Mouse (Mus musculus) lung, embryonic 16.5 days (tissue): ENCODE measurements at regions not wholly inside any gene's neighbourhood (a gene's known extent, or its start where the extent isn't known, plus 50 kb on each side); places are given as distances from the start of the nearest gene placed in this dataset.

Experiments used
- ATAC-seq: fragments of 200-750 bp; cut with Nextera tagmentation; 2 replicates; pipeline ENCODE4 v1.8.0; 2017; ENCODE audit warnings: low read depth, mild to moderate bottlenecking, moderate library complexity
- H3K27ac ChIP-seq: fragments of 300-500 bp; sonication (generic); 2 replicates; pipeline ENCODE4 v1.5.1; 2014; ENCODE audit warnings: mild to moderate bottlenecking, control low read depth, low read length
- H3K27me3 ChIP-seq: fragments of 300-500 bp; sonication (generic); 2 replicates; pipeline ENCODE4 v1.6.1; 2014; ENCODE audit warnings: low read depth, low read length, mixed read lengths; ENCODE audit not compliant: control insufficient read depth, insufficient read depth
- H3K36me3 ChIP-seq: fragments of 300-500 bp; sonication (generic); 2 replicates; pipeline ENCODE4 v1.6.1; 2014; ENCODE audit warnings: low read length; ENCODE audit not compliant: control insufficient read depth, insufficient read depth
- H3K4me1 ChIP-seq: fragments of 300-500 bp; sonication (generic); replicated peaks from 2 replicates; pipeline ENCODE4 v1.6.1; 2014; ENCODE audit warnings: low read length, mixed read lengths; ENCODE audit not compliant: control insufficient read depth, insufficient read depth
- H3K4me2 ChIP-seq: fragments of 300-500 bp; sonication (generic); 2 replicates; pipeline ENCODE4 v1.6.1; 2014; ENCODE audit warnings: low read depth, low read length, control low read depth
- H3K4me3 ChIP-seq: fragments of 300-500 bp; sonication (generic); 2 replicates; pipeline ENCODE4 v1.5.1; 2014; ENCODE audit warnings: mild to moderate bottlenecking, low read length, control low read depth
- H3K9ac ChIP-seq: fragments of 300-500 bp; sonication (generic); 2 replicates; pipeline ENCODE4 v1.6.1; 2014; ENCODE audit warnings: low read length, control low read depth
- H3K9me3 ChIP-seq: fragments of 300-500 bp; sonication (generic); 2 replicates; pipeline ENCODE4 v1.6.1; 2016; ENCODE audit warnings: low read length; ENCODE audit not compliant: control insufficient read depth
- WGBS: fragments of 180-500 bp; shearing (Covaris S2); extraction: QIAGEN DNeasy Blood & Tissue Kit; methylation state at CpG from one replicate; pipeline ENCODE4 v1.1.7; 2014; 5-methylcytosine and 5-hydroxymethylcytosine counted together

GRCm38 (mm10) chrX:96019556-96019955 is 62.8 kb upstream of the Las1l start:
- Histone ChIP-seq H3K36me3 (no peaks in the 10 kb centered on the region), H3K4me3 (no peak overlapping the region), H3K27ac (no peak overlapping the region), H3K9ac (no peak overlapping the region), H3K27me3 (no peaks in the 10 kb centered on the region), H3K4me1 (no peaks in the 10 kb centered on the region), H3K9me3 (no peaks in the 10 kb centered on the region), H3K4me2 (no peak overlapping the region)
- ATAC-seq = peak; percentile 49; the same call in 1 of the 2 replicates
- 34% methylated on average over 2 of the region's 2 CpGs for WGBS

DNA sequence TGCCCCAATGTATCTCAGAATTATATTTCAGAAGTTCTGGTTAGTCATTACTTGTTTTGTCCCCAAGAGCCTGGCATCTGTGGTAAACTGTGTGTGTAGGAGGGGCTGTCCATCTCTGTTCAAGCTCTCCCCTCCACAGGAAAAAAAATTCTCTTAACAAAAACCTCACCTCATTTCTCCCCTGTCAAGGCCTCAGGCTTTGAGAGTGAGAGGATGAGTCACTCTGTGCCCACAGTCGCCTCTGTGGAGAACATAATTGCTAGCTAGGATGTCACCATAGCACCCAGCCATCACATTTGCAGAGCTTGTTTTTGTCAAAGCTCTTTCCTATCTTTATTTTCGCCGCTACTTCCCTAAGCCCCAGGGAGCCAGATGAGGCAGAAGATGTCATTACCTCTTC is 63.6 kb upstream of the Las1l start:
- no peak for ATAC-seq
- 68% methylated on average over 3 of the region's 3 CpGs for WGBS
- H3K4me1 ChIP-seq = no peaks in the 10 kb centered on the region
- no peak overlapping the region for H3K4me2 ChIP-seq
- no peaks in the 10 kb centered on the region for H3K9me3 ChIP-seq
- no peaks in the 10 kb centered on the region for H3K27me3 ChIP-seq
- no peak overlapping the region for H3K27ac ChIP-seq
- H3K36me3 ChIP-seq = no peaks in the 10 kb centered on the region
- no peak overlapping the region for H3K4me3 ChIP-seq
- no peak overlapping the region for H3K9ac ChIP-seq

DNA sequence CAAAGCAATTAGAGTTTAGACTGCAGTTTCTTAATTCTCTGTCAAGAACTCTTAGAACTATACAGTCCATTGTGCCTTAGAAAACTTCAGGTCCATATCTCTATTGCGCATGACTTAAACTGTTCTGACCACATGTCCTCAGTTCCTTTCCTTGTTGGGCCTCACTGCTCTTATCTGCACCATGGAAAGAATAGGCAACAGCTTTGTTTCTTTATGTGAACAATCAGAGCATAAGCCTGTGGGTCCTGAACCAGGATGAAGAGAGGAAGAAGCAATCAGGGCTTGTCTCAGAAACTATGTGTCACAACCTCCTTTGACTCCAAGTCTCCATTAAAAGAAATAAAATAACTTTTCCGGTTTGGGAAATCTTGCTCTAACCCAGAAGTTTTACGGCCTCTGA is 68.6 kb upstream of the Las1l start:
- no peak overlapping the region for H3K9ac ChIP-seq
- H3K27me3 ChIP-seq = no peaks in the 10 kb centered on the region
- H3K36me3 ChIP-seq = no peaks in the 10 kb centered on the region
- no peak overlapping the region for H3K4me2 ChIP-seq
- ATAC-seq = peak; percentile 61; the same call in 1 of the 2 replicates
- no peak overlapping the region for H3K4me3 ChIP-seq
- H3K9me3 ChIP-seq = no peaks in the 10 kb centered on the region
- peak overlapping the region; percentile 67 for H3K27ac ChIP-seq
- WGBS = 79% methylated on average over 3 of the region's 3 CpGs
- no peaks in the 10 kb centered on the region for H3K4me1 ChIP-seq

GRCm38 (mm10) chrX:96025876-96026275 is 69.1 kb upstream of the Las1l start:
- no peak overlapping the region for H3K9ac ChIP-seq
- whole genome bisulfite sequencing = 45% methylated on average over 5 of the region's 5 CpGs
- peak; percentile 90 for ATAC-seq
- no peaks in the 10 kb centered on the region for H3K27me3 ChIP-seq
- H3K36me3 ChIP-seq = no peaks in the 10 kb centered on the region
- no peak overlapping the region for H3K4me2 ChIP-seq
- H3K9me3 ChIP-seq = no peaks in the 10 kb centered on the region
- no peak overlapping the region for H3K4me3 ChIP-seq
- no peaks in the 10 kb centered on the region for H3K4me1 ChIP-seq
- peak overlapping the region; percentile 67 for H3K27ac ChIP-seq

DNA sequence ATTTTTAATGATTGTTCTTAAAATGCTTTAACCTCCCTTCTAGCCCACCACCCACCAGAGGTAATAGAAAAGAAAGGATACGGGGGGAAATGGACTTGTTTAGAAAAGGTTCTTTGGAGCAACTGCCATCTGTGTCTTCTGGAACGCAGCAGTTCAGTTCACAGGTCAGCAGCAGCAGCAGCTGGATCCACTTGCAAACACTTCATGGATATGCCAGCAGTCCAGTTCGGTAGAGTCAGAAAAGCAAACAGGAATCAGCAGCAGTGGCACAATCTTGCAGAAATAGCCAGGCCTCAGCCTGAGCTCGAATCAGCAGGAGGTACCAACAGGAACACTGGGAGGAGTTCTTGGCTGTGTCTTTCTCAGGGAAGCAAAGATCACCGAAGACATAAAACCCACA is 64.3 kb upstream of the Msn start:
- no peak for ATAC-seq
- Histone ChIP-seq H3K4me2 (no peak overlapping the region), H3K9me3 (no peaks in the 10 kb centered on the region), H3K9ac (no peak overlapping the region), H3K36me3 (no peaks in the 10 kb centered on the region), H3K27ac (no peak overlapping the region), H3K4me3 (no peak overlapping the region), H3K27me3 (no peaks in the 10 kb centered on the region), H3K4me1 (no peaks in the 10 kb centered on the region)
- WGBS = 43% methylated on average over 5 of the region's 5 CpGs

DNA sequence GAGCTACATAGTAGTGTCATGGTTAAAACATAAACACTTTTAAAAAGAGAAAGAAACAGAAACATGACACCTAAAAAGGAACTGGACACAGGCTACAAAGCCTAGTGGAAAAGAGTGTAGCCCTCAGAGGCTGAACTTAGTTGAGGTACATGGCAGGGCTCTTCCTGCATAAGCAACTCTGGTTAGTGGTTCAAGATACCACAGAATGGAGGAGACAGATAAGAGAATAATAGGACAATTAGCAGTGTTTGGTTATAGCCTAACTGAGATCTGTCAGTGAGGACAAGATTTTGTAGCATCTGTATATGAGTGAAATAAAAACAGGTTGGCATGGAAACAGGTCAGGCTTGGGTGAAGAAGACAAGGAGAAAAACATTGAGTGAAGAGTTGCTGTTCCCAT is 60.5 kb upstream of the Msn start:
- H3K4me1 ChIP-seq = no peaks in the 10 kb centered on the region
- no peak overlapping the region for H3K9ac ChIP-seq
- ATAC-seq = no peak
- no peaks in the 10 kb centered on the region for H3K27me3 ChIP-seq
- no peak overlapping the region for H3K27ac ChIP-seq
- H3K4me3 ChIP-seq = no peak overlapping the region
- H3K4me2 ChIP-seq = no peak overlapping the region
- no peaks in the 10 kb centered on the region for H3K36me3 ChIP-seq
- H3K9me3 ChIP-seq = no peaks in the 10 kb centered on the region

- H3K4me2 ChIP-seq = no peak overlapping the region
- H3K27me3 ChIP-seq = no peaks in the 10 kb centered on the region
- H3K9me3 ChIP-seq = no peaks in the 10 kb centered on the region
- ATAC-seq = no peak
- no peak overlapping the region for H3K9ac ChIP-seq
- no peaks in the 10 kb centered on the region for H3K36me3 ChIP-seq
- H3K27ac ChIP-seq = no peak overlapping the region
- H3K4me1 ChIP-seq = no peaks in the 10 kb centered on the region
- no peak overlapping the region for H3K4me3 ChIP-seq
- WGBS = 53% methylated on average over 3 of the region's 3 CpGs
These were observed 53.6 kb upstream of the Msn start for GRCm38 (mm10) chrX:96042193-96042592.
